Mouse (Mus musculus) lung, postnatal 0 days (tissue): Measurements from ENCODE around the gene Myo10.

Experiments used
- CTCF ChIP-seq: IDR thresholded peaks from 2 replicates; pipeline ENCODE4 v1.5.1; 2016; ENCODE audit warnings: antibody characterized with exemption, mild to moderate bottlenecking
- EP300 ChIP-seq: IDR thresholded peaks from 2 replicates; pipeline ENCODE4 v1.6.1; 2016; ENCODE audit warnings: antibody characterized with exemption, mild to moderate bottlenecking, control low read depth

- no peak for TF ChIP-seq CTCF
- TF ChIP-seq EP300, result no peak
Measured at GRCm38 (mm10) chr15:25812479-25812878, 190.2 kb downstream of the Myo10 start.
